Mouse (Mus musculus) layer of hippocampus, postnatal 10 days (tissue): ENCODE results near the gene Fgf6. TPM values are rescaled to one million over a fixed set of nuclear protein-coding genes. Genes with fewer than 3 reads are reported as not detected.

Experiments used
- DNase-seq, 2 experiments: peaks; one replicate each; pipeline ENCODE4 v3.0.0; 2021; ENCODE audit warnings: low spot score in 2 of 2
- long read RNA-seq: library from polyadenylated mRNA; stranded (forward); transcript quantifications from one replicate; pipeline ENCODE4 v2.0.0, GENCODE M21; 2023
- total RNA-seq, 2 experiments: library from RNA; stranded (reverse); gene quantifications; 2 replicates each; pipeline ENCODE4 v1.2.3; 2021

Gene Fgf6
- total RNA-seq = not detected
- long read RNA-seq = 0 reads

DNA sequence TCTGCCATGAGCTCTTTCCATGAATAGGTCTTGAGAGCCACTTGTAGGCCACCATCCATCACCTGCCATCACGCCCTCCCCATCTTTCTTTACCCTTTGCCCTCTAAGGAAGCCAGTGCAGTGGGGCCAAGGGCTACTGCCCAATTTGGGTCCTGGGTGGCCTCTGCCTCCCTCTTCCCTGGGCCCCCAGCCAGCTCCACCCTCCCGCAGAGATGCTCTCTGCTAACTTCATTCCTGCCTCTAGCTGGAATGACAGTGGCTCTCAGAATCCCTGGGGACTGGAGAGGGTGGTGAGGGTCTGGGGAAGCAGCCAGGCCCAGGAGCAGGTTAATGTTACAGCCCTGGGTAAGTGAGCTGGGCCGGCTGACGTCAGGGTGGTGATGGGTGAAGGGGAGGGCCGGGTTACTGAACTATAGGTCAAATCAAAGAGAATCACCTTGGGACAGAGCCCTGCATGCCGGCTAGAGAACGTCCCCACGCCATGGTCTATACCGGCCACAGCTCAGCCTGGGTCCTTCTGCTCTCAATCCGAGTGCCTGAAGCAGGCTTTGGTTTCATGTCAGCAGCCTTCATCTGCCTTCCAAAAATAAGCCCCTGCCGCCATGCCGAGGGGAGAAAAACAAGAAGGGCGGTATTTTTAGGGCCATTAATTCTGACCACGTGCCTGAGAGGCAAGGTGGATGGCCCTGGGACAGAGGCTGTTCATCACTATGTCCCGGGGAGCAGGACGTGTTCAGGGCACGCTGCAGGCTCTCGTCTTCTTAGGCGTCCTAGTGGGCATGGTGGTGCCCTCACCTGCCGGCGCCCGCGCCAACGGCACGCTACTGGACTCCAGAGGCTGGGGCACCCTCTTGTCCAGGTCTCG, at the start of gene Fgf6:
Fgf6 (plus strand) TSS at position 681 of the 865 bp plus-strand sequence.
- no peak for DNase-seq

DNA sequence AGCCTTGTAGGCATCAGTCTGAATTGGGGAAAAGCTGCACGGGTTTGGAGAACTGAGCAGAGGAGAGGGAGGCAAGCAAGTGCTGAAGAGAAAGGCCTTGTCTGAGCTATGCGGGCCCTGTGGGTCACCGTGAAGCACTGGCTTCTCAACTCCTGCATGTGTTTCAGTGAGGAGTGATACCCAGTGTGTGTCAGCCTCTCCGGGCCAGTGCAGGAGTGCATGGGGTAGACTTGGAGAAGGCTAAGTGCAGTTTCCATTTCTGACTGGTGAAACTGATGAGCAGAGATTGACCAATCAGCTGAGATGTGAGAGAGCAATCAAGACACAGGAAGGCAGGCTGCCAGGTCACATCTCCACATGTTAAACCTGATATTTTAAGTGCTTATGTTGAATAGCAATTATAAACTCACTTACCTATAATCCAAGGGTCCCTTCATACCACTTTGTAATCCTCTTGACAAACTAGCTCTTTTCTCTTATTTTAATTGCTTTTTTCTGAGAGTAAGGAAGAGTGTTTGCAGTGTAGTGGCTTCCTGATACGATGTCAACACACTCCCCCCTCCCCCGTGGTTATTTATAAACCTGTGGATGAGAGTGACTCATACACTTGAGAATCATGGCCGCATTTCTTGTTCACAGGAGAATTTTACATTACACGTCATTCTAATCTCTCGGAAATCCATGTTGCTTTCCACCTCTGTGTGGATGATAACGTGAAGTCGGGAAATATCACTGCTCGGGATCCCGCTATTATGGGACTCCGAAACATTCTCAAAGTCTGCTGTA, 49.0 kb upstream of the Fgf6 start:
- DNase-seq = no peak

DNA sequence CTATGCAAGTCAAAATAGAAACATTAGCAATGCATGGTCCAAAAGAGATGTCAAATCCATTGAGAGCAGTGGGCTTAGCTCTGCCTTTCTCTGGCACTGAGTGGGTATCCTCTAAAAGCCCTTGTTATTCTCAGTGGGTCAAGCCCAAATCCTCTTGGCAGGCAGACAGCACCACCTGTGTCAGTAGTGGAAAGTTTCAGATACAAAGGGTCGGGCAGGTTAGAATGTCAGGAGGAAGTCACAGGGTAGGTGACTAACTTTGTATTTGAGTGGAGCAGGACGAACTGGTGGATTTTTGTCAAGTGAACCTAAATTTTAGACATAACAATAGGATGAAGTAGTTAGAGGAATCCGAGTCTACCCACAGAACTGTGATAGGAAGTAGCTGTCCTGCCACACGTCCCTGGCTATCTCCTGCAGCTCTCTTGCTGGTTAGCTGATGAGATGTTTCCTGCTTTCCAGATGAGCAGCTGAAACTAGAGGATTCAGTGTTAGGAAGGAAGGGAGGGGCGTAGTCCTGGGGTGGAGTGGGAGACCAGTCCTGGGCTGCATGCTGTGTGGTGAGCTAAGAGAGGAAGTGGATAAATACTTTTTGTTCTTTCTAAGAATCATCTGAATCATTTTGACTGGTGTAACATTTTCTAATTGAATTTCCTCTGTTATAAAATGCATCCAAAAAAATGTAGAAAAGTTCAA, 33.7 kb upstream of the Fgf6 start:
- DNase-seq = no peak

DNA sequence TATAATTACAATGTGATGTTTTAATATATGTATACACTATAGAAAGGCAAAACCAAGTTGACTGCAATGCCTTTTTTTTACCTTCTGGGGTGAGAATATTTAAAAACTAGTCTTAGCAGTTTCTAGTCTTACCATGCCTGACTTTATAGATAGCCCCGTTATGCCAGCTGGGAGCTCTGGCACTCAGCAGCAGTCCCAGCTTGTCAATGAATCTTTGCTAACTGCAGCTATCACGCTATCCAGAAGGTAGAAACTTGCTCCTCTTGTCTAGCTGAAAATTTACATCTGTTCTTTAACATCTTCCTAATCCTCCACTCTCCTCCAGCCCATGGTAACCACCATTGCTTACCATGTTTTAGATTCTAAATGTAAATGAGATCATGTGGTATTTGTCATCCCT, 21.7 kb upstream of the Fgf6 start:
- DNase-seq = no peak

DNA sequence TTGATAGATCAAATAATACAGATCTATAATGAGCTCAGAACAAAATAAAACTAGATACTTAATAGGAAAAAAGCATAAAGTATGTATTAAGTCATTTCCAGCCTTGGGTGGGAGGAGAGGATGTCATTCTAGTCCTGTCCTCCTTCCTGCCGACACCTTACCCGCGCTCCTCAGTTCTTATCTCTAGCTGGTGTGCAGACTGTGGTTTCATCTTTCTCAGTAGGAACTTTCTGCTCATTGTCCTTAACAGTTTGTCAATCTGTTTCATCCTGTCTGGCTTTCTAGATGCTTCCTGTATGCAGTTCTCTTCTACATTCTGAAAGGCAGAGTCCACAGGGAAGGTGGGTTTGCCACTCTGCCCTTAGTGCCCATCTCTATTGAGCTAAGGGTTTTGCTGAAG, 19.9 kb upstream of the Fgf6 start:
- DNase-seq = no peak

DNA sequence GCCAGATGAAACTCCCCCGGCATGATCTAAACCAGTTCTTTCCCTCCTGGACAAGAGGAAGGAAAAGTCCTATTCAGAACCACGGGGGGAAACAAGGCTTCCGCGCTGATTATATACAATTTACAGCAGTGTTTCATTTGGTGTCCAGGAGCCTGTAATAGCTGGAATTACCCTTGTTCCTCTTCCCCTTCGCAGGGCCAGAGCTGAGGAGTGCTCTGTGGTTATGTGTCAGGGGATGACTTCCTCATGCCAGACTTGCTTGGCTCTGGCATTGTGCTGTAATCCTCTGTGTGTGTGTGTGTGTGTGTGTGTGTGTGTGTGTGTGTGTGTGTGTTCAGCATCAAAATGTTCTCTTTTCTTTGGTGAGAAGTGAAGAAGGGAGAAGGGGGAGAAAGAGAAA, 19.0 kb upstream of the Fgf6 start:
- no peak for DNase-seq

DNA sequence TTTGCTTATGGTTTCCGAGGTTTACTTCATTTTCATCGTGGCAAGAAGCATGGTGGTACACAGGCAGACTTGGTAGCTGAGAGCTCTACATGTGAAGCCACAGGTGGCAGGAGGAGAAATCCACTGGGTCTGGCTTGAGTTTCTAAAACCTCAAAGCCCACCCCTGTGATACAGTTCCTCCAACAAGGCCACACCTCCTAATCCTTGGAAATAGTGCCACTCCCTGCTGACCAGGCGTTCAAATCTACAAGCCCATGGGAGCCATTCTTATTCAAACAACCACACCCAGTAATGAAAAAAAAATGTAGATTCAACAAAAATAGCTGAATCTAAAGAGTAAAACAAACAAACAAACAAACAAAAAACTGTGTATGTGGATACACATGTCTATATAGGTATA, 9.7 kb upstream of the Fgf6 start:
- DNase-seq = no peak

DNA sequence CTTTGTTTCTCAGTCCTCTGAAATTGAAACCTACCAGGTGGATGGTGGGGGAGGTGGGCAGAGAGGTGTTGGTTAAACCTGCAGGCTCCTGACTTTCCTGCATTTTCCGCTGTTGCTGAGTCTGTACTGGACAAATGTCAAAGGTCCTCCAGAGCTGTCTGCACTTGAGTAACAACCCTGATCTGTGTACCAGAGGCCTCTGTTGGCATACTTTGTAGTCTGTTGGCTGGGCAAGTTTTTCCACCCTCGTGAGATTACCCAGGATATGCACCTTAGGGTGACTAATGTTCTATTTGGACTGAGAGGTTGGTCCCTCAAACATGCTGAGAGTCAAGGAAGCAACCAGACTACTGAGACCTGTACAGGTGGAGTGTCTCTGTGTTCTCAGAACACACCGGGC, 8.8 kb upstream of the Fgf6 start:
- DNase-seq = no peak

DNA sequence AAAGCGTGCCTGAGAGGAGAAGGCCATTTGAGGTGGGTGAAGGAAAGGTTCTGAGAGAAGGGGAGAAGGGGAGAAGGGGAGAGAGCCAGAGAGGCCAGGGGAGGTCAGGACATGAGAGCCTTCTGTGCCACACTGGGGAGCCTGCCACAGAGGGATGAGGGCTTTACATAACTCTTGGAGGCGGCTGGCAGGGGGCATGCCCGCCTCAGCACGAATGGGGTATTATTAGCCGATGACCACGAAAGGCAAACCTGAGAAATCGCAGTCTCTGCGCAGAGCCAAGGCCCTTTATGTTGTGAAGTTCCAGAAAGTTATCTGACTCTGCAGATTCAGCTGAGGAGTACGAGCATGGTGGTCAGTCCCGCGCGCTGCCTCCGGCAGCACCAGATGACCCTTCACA, 5.4 kb upstream of the Fgf6 start:
- DNase-seq = no peak

DNA sequence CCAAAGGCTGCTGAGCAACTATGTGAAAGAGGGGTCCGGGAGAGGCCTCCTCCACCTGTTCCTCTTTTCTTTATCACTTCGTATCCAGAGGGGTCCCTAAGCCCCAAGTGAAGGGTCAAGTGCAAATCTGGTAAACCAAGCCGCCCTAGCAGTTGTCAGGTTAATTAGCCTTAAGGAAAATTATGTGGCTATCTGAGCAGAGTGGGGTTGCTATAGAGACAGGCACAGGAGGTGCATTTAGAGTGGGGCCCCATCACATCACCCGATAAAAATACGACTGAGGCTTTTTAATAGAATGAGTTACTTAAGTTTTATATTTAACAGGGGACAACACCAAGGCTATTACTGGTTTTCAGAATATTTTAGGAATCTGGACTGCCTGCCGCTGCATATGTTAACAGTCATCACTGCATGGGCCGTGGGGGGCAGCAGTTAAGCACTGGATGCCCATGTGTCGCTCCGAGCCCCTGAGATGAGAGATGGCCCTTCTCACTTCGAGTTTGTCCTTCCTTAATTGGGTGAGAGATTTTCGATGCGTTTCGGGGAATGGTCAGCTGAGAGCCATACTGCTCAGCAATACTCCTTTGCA, 3.3 kb upstream of the Fgf6 start:
- no peak for DNase-seq

DNA sequence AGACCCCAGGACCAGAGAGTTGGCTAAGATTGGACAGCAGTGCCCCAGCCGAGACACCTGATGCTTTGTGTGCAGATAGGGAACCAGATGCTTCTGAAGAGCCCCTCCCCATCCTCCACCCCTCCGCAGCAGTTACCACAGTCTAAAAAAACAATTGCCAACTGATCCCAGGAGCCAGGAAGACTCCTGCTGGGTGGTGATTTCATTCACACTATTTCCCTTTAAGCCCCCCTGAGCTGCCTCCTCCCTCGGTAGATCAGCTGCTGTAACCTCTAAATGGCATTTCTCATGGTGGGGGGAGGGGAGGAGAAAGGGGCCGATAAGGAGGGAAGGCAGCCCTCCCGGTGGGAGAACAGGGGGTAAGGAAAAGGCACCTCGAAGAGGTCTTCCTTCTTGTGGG, 3.9 kb downstream of the Fgf6 start:
- no peak for DNase-seq

DNA sequence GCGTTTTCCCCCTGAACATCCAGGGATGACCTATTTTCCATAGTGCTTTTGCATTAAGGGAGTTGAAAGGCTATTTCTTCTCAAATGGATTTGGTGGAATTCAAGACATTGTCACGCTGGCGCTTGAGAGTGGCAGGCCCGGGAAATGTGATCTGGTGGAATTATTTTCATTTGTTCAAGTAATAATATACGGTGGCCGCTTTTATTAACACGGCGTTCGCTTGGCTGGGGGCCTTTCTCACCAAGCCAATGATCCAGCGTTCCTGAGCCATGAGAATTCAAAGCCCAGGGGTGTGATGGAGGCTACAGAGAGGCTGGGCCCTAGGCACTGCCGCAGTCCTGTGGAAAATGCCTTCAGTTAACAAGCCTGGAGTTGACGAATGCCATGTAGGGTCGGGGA, 5.0 kb downstream of the Fgf6 start:
- DNase-seq = no peak

DNA sequence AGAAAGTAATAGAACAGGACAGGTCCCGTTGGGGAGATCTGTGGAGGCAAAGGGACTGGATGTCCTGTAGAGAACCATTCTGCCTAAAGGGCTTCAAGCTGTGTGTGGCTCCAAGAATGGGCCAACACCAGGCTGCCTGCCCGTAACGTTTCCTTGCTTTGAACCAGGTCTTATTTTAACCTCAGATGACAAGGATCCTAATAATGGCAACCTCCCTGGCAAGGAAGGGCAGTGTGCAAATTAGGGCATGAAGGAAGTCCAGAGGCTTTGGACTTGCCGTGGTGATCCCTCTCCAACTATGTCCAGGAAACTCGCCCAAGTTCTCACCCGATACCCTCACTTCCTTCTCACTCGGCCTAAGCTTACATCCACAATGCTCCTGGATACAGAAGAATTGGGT, 9.4 kb downstream of the Fgf6 start:
- no peak for DNase-seq

DNA sequence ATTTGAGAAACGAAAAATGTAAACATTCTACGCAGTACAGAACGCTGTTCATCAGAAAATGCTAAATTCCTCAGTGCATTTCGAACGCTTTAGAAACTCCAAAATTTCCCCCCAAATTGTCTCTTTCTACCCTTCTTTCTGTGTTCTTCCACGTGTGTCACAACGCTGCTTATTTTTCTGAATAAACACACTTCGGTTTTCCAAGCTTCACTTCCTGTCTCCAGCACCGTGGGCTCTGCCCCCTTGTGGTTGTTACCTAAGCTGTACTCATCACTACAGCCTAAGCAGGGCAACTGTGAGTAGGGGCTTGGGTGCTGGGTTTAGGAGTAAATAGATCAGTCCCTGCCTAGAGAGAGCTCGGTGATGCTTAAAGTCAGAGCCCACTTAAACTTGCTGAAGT, 19.4 kb downstream of the Fgf6 start:
- no peak for DNase-seq

DNA sequence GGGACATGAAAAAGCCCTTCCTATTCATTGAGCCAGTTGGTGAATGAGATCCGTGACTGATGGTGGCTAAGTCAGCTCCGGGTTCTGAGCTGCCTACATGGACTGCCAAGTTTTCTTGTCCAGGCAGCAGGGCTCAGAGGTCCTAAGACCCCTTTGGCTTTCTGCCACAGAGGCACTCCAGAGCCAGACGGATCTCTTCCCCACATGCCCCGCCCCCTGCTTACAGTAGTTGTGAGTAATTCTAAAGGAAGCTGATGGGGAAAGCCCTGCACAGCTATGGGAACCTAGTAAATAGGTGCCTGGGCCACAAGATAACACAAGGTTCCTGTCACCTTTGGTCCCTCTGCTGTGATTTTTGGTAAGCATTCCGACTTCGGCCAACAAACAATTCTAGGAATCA, 29.5 kb downstream of the Fgf6 start:
- no peak for DNase-seq

DNA sequence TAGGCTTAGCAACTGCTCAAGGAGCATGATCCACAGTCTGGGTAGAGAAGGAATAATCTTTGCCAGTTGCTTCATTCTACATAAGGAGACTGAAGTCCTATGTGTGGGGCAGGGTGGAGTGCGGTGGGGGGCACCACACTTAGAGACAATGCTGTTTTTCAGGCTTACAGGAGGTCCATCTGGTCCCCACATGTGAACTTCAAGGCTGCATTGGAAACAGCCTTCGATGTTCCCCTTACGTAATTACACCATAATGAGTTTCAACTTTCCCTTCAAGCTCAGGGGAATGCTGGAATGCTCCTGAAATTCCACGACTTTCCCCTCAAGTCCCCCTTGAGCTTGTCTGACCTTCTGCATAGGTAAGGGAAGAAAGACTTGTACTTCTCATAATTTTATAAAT, 35.5 kb downstream of the Fgf6 start:
- DNase-seq = no peak

DNA sequence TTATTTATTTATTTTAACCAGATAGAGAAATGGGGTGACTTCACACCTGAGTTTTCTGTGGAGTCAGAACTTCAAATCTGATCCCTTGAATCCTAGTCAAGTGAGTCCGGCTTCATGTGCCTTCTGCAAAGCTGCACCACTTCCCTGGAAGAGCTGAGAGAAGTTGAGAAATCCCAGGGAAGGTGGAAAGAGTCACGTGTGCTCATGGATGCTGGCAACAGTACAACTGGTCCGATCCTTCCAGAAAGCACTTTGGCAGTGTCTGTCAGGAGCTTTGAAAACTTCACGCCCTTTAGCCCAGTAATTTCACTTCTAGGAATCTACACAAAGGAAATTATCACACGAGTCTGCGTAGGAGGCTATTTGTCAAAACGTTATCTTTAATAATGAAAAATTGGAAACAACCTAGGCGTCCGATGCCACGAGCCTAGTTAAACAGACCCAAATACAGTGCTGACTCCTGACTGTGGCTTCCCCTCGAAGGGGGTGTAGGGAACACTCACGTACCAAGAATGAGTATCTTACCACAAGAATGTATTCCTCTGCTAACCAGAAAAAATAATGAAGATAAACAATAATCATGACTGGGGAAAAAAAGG, 41.7 kb downstream of the Fgf6 start:
- DNase-seq = no peak

DNA sequence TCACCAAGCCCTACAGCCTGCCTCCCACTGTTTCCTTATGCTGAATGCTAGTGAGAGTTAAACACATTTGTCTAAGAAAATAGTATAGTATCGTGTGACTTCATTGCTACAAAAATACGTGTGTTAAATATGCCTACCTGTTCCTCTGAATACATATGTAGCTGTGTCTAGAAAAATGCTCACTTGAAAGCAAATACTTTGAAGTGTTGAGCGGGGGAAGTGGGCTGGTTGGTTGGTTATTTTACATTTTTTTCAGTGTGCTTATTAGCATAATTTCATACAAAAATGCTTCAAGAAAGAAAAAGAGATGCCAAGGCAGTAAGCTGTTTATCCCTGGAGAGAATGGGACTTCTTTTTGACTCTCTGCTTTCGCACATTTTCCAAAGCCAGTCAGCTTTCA, 44.6 kb downstream of the Fgf6 start:
- no peak for DNase-seq

DNA sequence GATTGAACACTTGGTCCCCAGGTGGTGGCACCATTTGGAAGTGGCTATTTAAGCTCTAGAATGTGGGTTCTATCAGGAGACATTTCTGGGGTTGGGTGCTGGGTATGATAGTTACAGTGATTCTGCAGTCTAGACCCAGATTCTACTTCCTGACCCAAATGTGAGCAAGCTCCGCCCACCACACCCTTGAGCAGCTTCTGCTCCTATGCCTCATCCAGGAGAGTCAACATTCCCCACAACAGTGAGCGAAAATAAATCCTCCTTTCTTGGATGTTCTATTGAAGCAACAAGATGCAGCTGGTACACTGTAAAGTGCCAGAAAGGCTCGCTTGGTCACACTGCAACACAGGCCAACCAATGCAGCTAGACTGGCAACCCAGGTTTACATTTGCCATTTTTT, 48.5 kb downstream of the Fgf6 start:
- no peak for DNase-seq

DNA sequence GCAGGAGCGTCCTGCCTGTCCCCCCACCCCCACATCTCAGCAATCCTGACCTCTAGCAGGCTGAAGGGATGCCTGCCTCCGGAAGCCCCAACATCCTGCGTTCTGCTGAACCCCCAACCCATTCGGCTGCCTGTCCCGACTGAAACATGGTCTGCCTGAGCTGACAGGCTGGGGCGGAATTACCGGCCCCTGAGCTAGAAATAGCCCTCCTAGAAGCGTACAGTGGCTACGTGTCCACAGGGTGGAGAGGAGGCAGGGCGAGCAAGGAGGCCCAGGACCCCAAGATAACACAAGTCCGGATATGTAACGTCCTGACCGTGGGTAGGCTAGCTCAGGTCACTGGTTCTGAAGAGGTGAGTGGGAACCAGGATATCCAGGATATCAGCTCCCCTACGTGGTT, 49.4 kb downstream of the Fgf6 start:
- no peak for DNase-seq

DNA sequence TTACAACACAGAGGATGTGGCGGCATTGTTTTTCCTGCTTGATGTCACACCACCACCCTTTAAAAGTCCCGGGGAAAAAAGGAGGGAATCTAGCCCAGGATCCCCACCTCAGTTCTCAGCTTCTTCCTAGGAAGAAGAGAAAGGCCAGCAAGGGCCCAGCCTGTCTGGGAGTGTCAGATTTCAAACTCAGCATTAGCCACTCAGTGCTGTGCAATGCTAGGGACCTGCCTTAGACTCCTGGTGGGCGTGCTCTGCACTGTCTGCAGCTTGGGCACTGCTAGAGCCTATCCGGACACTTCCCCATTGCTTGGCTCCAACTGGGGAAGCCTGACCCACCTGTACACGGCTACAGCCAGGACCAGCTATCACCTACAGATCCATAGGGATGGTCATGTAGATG, 57.4 kb downstream of the Fgf6 start, which contains the start of gene Fgf23:
Fgf23 (plus strand) TSS at position 86 of the 400 bp plus-strand sequence.
- no peak for DNase-seq
